Mouse (Mus musculus) left cerebral cortex, postnatal 14 days (tissue): ENCODE data around the gene Bco2. TPM values are rescaled to one million over a fixed set of nuclear protein-coding genes. Genes with fewer than 3 reads are reported as not detected.

Source experiments
- DNase-seq, 2 experiments: peaks; one replicate each; pipeline ENCODE4 v3.0.0; 2021 to 2022; ENCODE audit warnings: low spot score in 2 of 2, mixed read lengths in 1 of 2
- intact Hi-C: fragments of 180-260 bp; cut with DNase I; formaldehyde crosslinking; loops from one replicate; pipeline ENCODE4 v1.15.1; 2025
- total RNA-seq, 2 experiments: library from RNA; stranded (reverse); gene quantifications; 2 replicates each; pipeline ENCODE4 v1.2.3; 2021

Bco2 gene
- total RNA-seq, 2 experiments from 2014 or later = 2.7 to 2.8 TPM

GRCm38 (mm10) chr9:50491531-50492045 is 63.4 kb downstream of the Bco2 start:
- no peak for DNase-seq
- intact Hi-C loops = no loop called here

DNA sequence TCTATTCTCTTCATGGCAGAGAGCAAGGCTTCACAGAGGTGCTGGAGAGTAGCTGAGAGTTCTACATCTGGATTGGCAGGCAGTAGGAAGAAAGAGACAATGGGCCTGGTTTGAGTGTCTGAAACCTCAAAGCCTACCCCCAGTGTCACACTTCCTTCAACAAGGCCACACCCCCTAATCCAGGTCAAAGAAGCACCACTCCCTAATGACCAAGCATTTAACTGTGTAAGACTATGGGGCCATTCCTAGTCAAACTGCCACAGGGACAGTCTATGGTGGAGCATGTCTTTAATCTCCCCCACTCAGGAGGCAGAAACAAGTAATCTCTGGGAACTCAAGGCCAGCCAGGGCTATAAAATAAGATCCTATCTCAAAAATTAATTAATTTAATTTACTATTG is 64.1 kb downstream of the Bco2 start:
- intact Hi-C loops = no loop called here

DNA sequence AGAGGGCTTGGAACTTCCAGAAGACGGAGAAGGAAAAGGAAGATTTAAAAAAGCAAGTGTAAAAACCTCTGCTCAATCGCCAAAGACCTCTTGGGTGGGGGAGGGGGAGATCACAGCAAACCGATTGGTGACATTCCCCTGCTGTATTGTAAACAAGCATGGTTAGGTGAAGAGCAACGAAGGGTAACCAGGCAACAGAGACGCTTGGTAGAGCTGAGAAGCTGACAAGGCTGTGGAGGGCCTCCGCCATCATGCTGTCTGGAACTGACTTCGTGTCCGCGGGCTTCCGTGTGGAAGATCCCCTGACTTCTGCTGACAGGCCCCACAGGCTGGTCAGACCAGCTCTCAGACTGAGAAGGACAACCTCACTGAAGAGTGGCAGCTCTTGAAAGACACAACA is 69.5 kb downstream of the Bco2 start:
- intact Hi-C loops = no loop called here
- peak in 1 of 2 experiments; percentile 6 for DNase-seq

More for the DNA sequence above, 64.1 kb downstream of the Bco2 start:
- no peak for DNase-seq

Other genes starting within 250 kb of the Bco2 start
- 100 to 1,000 TPM; 327 to 341 TPM for gene Rpl10-ps3, start 210.2 kb downstream of the Bco2 start, total RNA-seq
- gene Plet1, start 60.7 kb downstream of the Bco2 start, total RNA-seq = not detected
- 10 to 100 TPM; 35.6 to 41.3 TPM for gene Pts, start 26.5 kb downstream of the Bco2 start, total RNA-seq
- gene Il18, start 354 bp downstream of the Bco2 start, total RNA-seq = 10 to 100 TPM; 24.1 to 24.4 TPM
- gene Tex12, start 6.1 kb upstream of the Bco2 start, total RNA-seq = not detected
- gene Sdhd, start 48.6 kb upstream of the Bco2 start, total RNA-seq = 100 to 1,000 TPM; 124 to 129 TPM
- gene Timm8b, start 48.7 kb upstream of the Bco2 start, total RNA-seq = 100 to 1,000 TPM; 230 to 244 TPM
- 1 to 10 TPM; 2.1 to 3.2 TPM for gene Pih1d2, start 62.1 kb upstream of the Bco2 start, total RNA-seq
- gene Nkapd1, start 62.3 kb upstream of the Bco2 start, total RNA-seq = 10 to 100 TPM; 29.2 to 30.0 TPM
- 100 to 1,000 TPM; 128 to 134 TPM for gene Dlat, start 104.6 kb upstream of the Bco2 start, total RNA-seq
- gene Dixdc1, start 184.3 kb upstream of the Bco2 start, total RNA-seq = 10 to 100 TPM; 72.5 to 79.2 TPM
- 1 to 10 TPM; 2.0 to 3.1 TPM for gene 2310030G06Rik, start 191.4 kb upstream of the Bco2 start, total RNA-seq
- 100 to 1,000 TPM in 1 of 2 experiments, 10 to 100 TPM in 1; 90.2 to 105 TPM for gene Cryab, start 196.1 kb upstream of the Bco2 start, total RNA-seq
- 1 to 10 TPM; 2.3 to 2.7 TPM for gene Hspb2, start 197.2 kb upstream of the Bco2 start, total RNA-seq
- gene Fdxacb1, start 213.1 kb upstream of the Bco2 start, total RNA-seq = 1 to 10 TPM; 5.3 to 5.6 TPM
- 10 to 100 TPM; 28.8 to 29.9 TPM for gene Alg9, start 219.8 kb upstream of the Bco2 start, total RNA-seq
- 10 to 100 TPM; 29.2 to 30.4 TPM for gene 1110032A03Rik, start 220.3 kb upstream of the Bco2 start, total RNA-seq